Mouse (Mus musculus): Measurements from ENCODE around the gene Tefm.

GRCm38 (mm10) chr11:80184531-80185071 is 42.6 kb upstream of the Tefm start:
- no peak for TF ChIP-seq CTCF (conservative IDR thresholded peaks at IDR 0.05; ENCODE audit: insufficient read depth, insufficient read length, low read depth, low read length)
- TF ChIP-seq POLR2A (IDR thresholded peaks at IDR 0.05; ENCODE audit: low read depth, low read length), result no peak

All from kidney, adult 2 months (tissue).